Mouse (Mus musculus): Measurements from ENCODE around the gene Ezh1.

DNA sequence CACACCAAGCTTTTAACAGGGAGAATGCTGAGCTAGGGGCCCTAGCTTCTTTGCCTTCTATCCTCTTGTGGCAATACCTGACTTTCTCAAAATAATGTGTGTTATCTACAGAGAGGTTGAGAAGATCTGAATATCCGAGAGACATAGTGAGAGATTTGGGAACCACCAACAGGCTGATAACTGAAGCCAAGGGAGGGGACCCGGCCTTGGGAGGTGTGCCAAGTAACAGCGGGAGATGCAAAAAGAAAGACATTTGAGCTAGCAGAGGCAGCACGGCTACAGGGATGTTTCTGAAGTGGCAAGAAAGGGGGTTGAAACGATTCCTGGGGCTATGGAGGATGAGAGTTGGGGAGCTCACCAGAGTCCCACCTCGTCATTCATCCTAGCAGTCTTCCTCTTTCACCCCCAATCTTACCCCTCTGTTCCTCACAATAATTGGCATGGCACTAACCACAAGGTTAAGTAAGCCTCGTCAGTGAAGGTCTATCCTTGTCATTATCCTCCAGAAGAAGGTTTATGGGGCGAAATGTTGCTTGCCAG, 3.2 kb upstream of the Ezh1 start:
- TF ChIP-seq GATA1 (IDR thresholded peaks at IDR 0.05; ENCODE audit: low read length) (no peak), TAL1 (IDR thresholded peaks at IDR 0.05; ENCODE audit: low read length) (no peak)

Measured in erythroblast, embryonic 14.5 days (primary cell).